Mouse (Mus musculus): Measurements from ENCODE around the gene Prmt7. TPM values are rescaled to one million over a fixed set of nuclear protein-coding genes. Genes with fewer than 3 reads are reported as not detected.
A peak's percentile ranks its signal among the peaks of the same experiment; 100 is the strongest.
"Not testable (repeated sequence)": the region's sequence is repeated elsewhere in the genome, so short reads cannot be mapped to it uniquely, and the experiment has no call there.

The Prmt7 gene
- total RNA-seq (2014; fragmentation: Nextera tagmentation) (22.9 and 31.2 TPM in 2 replicates), total RNA-seq (2017) (46.4 and 66.3 TPM in 2 replicates)

DNA sequence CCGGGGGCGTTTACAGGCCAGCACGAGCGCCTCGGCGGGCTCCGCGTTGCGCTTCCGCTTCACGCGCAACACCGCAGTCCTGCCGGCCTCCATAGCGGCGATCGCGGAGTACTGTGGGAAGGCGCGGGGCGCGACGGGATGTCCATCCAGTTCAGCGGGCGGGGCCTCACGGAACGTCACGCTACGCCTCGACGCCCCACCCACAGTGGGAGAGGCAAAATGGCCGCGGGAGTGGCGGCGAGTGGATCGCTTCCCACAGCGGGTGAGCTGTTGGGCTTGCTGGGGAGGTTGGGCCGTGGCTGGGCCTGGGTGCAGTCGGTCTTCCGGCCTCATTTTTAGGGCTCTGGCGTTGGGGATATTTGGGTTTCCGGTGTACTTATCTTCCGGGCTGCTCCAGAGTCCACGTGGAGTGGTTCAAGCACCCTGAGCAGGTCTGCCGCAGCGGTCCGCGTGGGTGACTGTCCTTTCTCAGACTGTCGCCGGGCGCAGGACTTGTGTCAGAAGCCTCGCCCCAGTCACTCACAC, at the start of gene Prmt7, which contains the start of gene Slc7a6os:
Gene Prmt7, plus strand, starts transcription at position 116 of the 525 bp plus-strand sequence.
Gene Slc7a6os, minus strand, starts transcription at position 115 of the 525 bp plus-strand sequence.
- peak; percentile 97 for ATAC-seq (replicated peaks; ENCODE audit: poor library complexity, severe bottlenecking)

DNA sequence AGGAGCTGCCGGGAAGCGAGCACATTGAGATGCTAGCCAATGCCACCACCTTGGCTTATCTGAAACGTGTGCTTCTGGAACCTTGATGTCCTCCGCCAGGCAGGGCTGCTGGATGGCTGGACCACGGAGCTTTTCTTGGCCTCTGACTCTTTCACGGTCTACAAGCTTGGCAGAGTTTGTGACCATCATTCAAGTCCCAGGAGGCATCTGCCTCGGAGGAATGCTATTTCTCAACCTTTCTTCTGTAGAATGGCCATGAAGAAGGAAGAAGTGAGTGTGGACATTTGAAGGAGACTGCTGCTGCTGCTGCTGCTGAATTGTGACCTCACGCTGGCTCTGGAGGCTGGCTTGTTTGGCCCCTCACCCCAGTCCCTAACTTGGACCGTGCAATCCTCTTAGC, 47.5 kb upstream of the Prmt7 start:
- ATAC-seq (replicated peaks; ENCODE audit: poor library complexity, severe bottlenecking), result no peak

- peak; percentile 54 for ATAC-seq (replicated peaks; ENCODE audit: poor library complexity, severe bottlenecking)
These were observed 45.3 kb upstream of the Prmt7 start for GRCm38 (mm10) chr8:106165460-106165859.

DNA sequence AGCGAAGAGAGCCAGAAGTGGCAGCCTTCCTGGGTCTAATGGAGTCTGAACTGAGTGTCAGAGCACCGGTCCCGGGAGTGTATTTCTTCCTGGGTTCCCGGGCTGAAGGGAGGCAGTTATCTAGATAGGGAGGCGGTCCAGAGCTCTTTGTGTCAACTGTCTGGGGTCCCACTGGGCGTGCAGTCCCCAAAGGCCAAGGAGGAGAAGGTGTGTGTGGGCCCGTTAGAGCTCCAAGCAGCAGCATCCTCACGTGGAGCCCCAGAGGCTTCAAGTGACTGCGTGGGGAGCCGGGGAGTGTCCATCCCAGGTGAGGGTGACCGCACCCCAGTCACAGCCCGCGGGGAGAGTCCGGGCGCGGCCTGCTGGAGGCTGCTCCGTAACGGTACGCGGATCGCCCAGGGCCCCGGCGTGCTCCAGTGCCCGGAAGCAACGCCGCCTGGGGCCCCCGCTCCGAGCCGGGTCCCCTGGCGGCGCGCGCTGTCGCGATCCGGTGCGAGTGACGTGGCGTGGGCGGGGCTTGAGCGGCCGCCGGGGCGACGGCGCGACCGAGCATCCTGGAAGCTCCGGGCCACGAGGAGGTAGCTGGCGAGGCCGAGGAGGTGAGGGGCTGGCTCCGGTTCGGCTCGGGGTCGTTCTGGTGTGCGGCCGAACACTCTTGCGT, 42.2 kb upstream of the Prmt7 start, which contains the start of gene Slc7a6:
Gene Slc7a6, plus strand, starts transcription at position 502 of the 661 bp plus-strand sequence.
- ATAC-seq (replicated peaks; ENCODE audit: poor library complexity, severe bottlenecking), result peak; percentile 82

DNA sequence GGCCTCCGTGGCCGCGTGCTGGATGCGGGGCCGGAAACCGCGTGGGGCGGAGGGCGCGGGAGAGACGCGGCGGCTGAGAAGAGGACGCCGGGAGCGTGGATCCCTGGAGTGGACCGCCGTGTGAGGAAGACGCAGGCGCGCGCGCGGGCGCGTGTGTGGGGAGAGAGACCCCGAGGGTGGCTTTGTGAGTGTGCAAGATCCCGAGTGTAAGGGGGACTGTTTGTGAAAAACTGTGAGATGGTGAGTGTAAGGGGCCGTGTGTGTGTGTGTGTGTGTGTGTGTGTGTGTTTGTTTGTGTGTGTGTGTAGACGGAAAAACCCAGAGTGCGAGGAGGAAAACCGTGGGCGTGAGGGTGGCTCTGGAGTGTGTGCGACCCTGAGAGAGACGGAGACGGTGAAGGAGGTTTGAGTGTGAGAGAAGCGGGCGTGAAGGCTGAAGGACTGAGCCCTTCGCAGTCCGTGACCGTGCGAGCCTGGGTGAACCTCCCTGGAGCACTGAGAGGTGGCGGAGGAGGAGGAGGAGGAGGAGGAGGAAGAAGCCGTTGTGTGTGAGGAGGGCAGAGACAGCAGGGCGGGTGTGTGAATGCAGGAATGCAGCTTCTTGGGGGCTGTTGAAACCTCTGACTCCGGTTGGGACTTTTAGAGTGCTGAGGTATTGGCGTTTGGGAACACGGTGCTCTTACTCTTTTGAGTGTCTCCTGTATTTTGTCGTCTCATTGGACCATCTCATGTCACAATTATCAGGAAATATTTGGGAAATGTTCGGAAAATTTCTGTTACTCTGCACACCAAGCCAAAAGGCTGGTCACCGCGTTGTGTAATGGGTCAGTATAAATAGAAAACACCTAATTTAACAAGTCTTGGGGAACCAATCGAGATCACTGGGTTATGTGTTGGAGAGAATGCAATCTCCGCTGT, 41.5 kb upstream of the Prmt7 start:
- peak; percentile 38 for ATAC-seq (replicated peaks; ENCODE audit: poor library complexity, severe bottlenecking)

DNA sequence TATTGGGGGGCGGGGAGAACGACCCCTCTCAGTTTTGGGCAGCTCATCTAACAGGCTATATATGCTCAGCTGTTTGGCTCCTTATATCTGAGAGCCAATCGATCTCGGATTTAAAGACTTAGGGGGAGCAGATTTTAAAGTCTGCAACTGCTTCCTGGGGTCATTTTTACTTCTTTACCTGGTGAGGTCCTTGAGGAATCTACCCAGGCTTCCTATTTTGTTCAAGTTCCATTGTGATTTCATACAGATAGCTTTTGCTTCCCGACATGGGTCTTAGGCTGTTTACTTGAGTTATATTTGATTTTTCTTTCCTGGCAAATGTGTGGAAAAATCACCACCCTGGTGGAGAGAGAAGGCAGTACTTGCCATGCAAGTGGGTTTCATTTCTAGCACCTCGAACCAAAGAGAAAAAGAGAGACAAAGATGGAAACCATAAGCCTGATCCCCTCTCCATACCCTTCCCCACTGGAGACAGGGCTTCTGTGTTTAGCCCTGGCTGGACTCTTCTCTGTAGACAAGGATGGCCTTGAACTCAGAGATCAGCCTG, 40.7 kb upstream of the Prmt7 start:
- no peak for ATAC-seq (replicated peaks; ENCODE audit: poor library complexity, severe bottlenecking)

DNA sequence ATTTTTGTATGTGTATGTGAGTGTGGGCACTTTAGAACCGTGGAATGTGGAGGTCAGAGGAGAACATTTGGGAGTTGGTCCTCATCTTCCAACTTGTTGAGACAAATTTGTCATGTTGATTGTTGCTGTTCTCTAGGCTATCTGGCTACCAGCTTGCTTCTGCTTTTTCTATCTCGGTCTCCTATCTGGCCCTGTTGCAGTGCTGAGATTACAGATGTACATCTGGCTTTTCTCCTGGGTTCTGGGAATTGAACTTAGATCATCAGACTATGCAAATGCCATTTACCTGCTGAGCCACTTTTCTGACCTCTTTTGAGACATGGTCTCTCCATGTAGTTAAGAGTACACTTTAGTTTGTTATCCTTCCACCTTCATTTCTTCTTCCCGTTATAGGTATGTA, 37.2 kb upstream of the Prmt7 start:
- no peak for ATAC-seq (replicated peaks; ENCODE audit: poor library complexity, severe bottlenecking)

- ATAC-seq (replicated peaks; ENCODE audit: poor library complexity, severe bottlenecking), result no peak
These were observed 33.8 kb upstream of the Prmt7 start for GRCm38 (mm10) chr8:106176891-106177290.

- ATAC-seq (replicated peaks; ENCODE audit: poor library complexity, severe bottlenecking), result no peak
These were observed 33.1 kb upstream of the Prmt7 start for GRCm38 (mm10) chr8:106177594-106177993.

GRCm38 (mm10) chr8:106178428-106178827, 32.3 kb upstream of the Prmt7 start:
- no peak for ATAC-seq (replicated peaks; ENCODE audit: poor library complexity, severe bottlenecking)

- no peak for ATAC-seq (replicated peaks; ENCODE audit: poor library complexity, severe bottlenecking)
These were observed 25.0 kb upstream of the Prmt7 start for GRCm38 (mm10) chr8:106185628-106186270.

- no peak for ATAC-seq (replicated peaks; ENCODE audit: poor library complexity, severe bottlenecking)
These were observed 24.3 kb upstream of the Prmt7 start for GRCm38 (mm10) chr8:106186394-106186793.

DNA sequence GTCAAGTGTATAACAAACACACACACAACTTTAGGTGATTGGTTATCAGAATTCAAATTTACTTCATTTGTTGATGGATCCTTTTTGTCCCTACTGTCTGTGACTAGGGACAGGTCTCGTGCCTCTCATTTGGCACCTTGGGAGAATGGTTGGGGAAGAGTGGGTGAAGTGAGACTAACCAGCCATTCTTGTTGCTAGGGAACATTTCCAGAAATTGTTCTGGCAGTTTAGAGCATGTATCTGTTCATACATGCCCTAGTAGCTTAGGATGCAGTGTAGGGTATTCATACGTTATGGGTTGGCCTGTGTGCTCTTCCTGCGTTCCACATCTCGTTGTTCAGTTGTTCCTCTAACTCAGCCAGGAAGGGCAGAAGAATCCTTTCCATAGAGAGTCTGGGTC, 21.6 kb upstream of the Prmt7 start:
- no peak for ATAC-seq (replicated peaks; ENCODE audit: poor library complexity, severe bottlenecking)

- no peak for ATAC-seq (replicated peaks; ENCODE audit: poor library complexity, severe bottlenecking)
These were observed 19.1 kb upstream of the Prmt7 start for GRCm38 (mm10) chr8:106191639-106192038.

DNA sequence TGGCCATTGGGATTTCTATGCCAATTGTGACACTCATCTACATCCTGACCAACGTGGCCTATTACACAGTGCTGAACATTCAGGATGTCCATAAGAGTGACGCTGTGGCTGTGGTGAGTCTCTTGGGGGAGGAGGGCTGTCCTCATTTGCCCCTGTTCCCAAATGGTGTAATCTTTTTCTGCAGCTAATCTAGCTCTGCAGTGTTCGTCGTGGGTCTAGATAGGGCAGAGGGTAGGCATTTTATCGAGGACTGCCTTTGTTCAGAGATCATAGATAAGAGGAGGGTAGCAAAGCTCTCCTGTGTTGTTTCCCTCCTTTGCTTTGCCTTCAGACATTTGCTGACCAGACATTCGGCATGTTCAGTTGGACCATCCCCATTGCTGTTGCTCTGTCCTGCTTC, 17.6 kb upstream of the Prmt7 start:
- ATAC-seq (replicated peaks; ENCODE audit: poor library complexity, severe bottlenecking), result peak; percentile 30; the same call in 1 of the 2 replicates

DNA sequence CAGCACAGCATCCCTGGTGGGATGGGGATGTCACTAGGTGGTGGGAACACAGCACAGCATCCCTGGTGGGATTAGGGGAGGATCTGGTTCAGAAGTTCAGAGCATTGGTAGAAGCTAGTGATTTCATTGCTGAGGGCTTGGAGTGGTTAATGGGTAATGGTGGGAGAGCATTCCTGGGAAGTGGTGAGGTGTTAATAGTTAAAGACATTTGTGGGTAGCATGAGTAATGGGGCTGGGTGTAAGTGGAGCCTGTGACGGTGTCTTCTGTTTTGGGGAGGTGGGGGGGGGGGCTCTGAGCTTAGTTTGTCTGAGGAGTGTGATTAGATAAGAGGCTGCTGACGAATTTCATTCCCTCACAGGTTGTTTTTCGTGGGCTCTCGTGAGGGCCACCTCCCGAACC, 16.7 kb upstream of the Prmt7 start:
- no peak for ATAC-seq (replicated peaks; ENCODE audit: poor library complexity, severe bottlenecking)

DNA sequence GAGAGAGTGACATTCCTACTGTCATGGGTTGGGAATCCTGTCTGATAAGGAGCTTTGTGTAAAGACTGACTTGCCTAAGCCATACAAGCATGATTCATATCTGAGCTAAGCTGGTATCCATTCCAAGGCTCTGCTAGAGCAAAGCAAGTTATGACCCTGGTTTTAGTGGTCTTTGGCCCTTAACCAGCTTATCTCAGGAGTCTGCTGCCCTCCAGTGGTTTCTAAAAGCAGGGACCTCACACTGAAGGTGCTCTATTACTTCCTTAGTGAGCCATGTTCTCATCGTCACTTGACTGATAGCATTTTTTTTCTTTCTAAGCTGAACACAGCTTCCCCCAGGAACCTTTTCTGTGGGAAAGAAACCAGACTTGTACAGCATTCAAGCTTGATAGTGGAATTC, 12.0 kb upstream of the Prmt7 start:
- ATAC-seq (replicated peaks; ENCODE audit: poor library complexity, severe bottlenecking), result peak; percentile 84

GRCm38 (mm10) chr8:106199596-106199995, 11.1 kb upstream of the Prmt7 start:
- ATAC-seq (replicated peaks; ENCODE audit: poor library complexity, severe bottlenecking), result not testable (repeated sequence)

GRCm38 (mm10) chr8:106210035-106210731, 553 bp upstream of the Prmt7 start:
- ATAC-seq (replicated peaks; ENCODE audit: poor library complexity, severe bottlenecking), result peak; percentile 39

DNA sequence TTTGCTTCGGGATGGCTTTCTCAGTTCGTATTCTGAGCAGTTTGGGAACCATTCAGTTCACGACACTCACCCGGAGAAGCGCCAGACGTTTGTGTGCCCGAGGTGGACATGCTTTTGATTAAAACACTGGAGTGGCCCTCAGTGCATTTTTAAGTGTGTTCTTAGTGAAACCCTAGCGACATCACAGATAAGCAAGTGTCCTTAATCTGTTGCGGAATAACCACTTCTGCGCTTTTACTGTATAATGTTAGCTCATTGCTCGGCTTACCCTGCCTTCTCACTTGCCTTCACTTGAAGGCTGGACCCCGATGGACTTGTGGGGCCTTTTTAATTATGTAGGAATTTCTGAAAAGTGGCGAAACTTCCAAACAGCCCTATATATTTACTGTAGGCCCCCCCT, 685 bp downstream of the Prmt7 start:
- ATAC-seq (replicated peaks; ENCODE audit: poor library complexity, severe bottlenecking), result peak; percentile 0; the same call in 1 of the 2 replicates

Data from granulocyte monocyte progenitor cell, adult 5-6 weeks (primary cell).